In the genomic region with DNA sequence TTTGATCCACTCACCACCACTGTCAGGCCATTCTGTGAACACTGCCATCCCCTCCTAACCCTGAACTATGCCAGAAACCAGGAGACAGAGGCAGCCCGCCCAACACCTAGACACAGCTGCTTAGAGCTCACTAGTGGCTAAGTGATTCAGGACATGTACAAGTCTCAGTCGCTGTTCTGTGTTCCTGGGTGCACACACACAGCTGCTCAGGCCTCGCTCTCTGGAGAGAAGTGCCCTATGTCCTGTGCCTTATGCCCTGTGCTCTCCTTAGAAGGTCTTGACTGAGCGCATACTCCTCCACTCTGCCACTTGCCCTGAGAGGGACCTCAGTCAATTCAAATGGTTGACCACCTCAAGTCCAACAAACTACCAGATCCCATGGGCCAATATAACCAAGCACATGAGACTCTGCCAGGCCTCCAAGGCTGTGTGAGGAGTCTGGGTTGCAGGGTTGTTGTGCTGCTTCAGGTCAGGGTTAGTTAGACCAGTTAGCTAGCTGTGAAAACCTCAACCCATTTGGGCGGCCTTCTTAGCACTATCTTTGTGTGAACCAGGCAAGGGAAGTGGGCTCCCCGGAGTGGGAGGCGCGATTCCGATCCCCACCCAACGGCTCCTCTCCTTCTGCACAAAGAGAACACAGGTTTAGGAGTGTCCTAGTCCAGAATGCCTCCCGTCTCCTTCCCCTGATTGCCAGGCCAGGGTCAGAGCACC, we compare ENCODE assay signal across 15 mouse cellular contexts. TPM values are rescaled to one million over a fixed set of nuclear protein-coding genes. Genes with fewer than 3 reads are reported as not detected.
A peak's percentile ranks its signal among the peaks of the same experiment; 100 is the strongest.
DNase-seq lines count a peak whose midpoint lies in the region; ATAC-seq and TF ChIP-seq lines count a peak whose summit lies in the region.
"Had no signal": no experiment of that assay in that cellular context is flagged by ENCODE, and none has a peak within 500 bp of the region (broad histone marks: within the 10 kb centered on the region; RNA-seq: fewer than 3 reads in every experiment).

No protein-coding gene starts in this region.

- no peak for DNase-seq in heart, postnatal 25 days (ENCODE audit: low spot score)
- no peak for DNase-seq in lung, adult 18-20 months
- DNase-seq in cerebellum, postnatal 25 days: no peak
- DNase-seq: adrenal gland, postnatal 25 days; cerebellum, postnatal 36 days; right cerebral cortex, postnatal 25 days had no signal

- no peak for TF ChIP-seq POLR2A in bone marrow macrophage, adult 2 months (IDR thresholded peaks at IDR 0.05; ENCODE audit: borderline replicate concordance, low read depth, low read length)

- H3K27me3 ChIP-seq in heart, embryonic 13.5 days (replicated peaks): peaks cover 57% of the 10 kb centered on the region
- no peaks in the 10 kb centered on the region for H3K27me3 ChIP-seq in lung, embryonic 15.5 days
- H3K27me3 ChIP-seq in stomach, embryonic 14.5 days (ENCODE audit: control insufficient read depth, insufficient read depth, low read length): no peaks in the 10 kb centered on the region

- 67% methylated on average over 11 of the region's 11 CpGs for WGBS in heart, embryonic 13.5 days
- WGBS in lung, embryonic 15.5 days: 73% methylated on average over 11 of the region's 11 CpGs
- WGBS in stomach, embryonic 14.5 days: 66% methylated on average over 11 of the region's 11 CpGs

- no peak overlapping the region for H3K4me3 ChIP-seq in heart, embryonic 13.5 days
- no peak overlapping the region for H3K4me3 ChIP-seq in lung, embryonic 15.5 days
- H3K4me3 ChIP-seq in bone marrow macrophage, adult 2 months (ENCODE audit: insufficient read depth, low read length): no peak overlapping the region
- H3K4me3 ChIP-seq in stomach, embryonic 14.5 days (ENCODE audit: low read depth, low read length): no peak overlapping the region
- H3K4me3 ChIP-seq: left cerebral cortex, adult 2 months; myocyte had no signal

- 0 out of 2 replicates have a peak overlapping the region, but pooled peaks have one; percentile 8 for H3K9ac ChIP-seq in heart, embryonic 13.5 days
- no peak overlapping the region for H3K9ac ChIP-seq in lung, embryonic 15.5 days
- H3K9ac ChIP-seq in stomach, embryonic 14.5 days (replicated peaks; ENCODE audit: low read depth, low read length): no peak overlapping the region
- H3K9ac ChIP-seq: embryonic facial prominence, embryonic 12.5 days had no signal

- no peak for TF ChIP-seq CTCF in bone marrow macrophage, adult 2 months (IDR thresholded peaks at IDR 0.05; ENCODE audit: low read depth, low read length)

- intact Hi-C loops in heart, postnatal 25 days (cut with DNase I): no loop called here

- H3K36me3 ChIP-seq in heart, embryonic 13.5 days: no peaks in the 10 kb centered on the region
- H3K36me3 ChIP-seq in lung, embryonic 15.5 days: 0 out of 2 replicates have a peak, but pooled peaks cover 5% of the 10 kb centered on the region
- no peaks in the 10 kb centered on the region for H3K36me3 ChIP-seq in stomach, embryonic 14.5 days (ENCODE audit: control insufficient read depth, insufficient read depth, low read length)

- no peak overlapping the region for H3K4me2 ChIP-seq in heart, embryonic 13.5 days
- peak overlapping the region; percentile 44; the same call in 1 of the 2 replicates for H3K4me2 ChIP-seq in lung, embryonic 15.5 days
- H3K4me2 ChIP-seq in stomach, embryonic 14.5 days (replicated peaks; ENCODE audit: low read depth, low read length): peak overlapping the region; percentile 27; the same call in 1 of the 2 replicates

- no peak for ATAC-seq in heart, embryonic 13.5 days (ENCODE audit: extremely low read depth, insufficient number of reproducible peaks, low FRiP score, low TSS enrichment)
- ATAC-seq in lung, embryonic 15.5 days (ENCODE audit: borderline replicate concordance, extremely low read depth, low FRiP score, low TSS enrichment): no peak
- no peak for ATAC-seq in stomach, embryonic 14.5 days (ENCODE audit: insufficient number of reproducible peaks, insufficient read depth, low FRiP score, low read depth)

- peaks cover 22% of the 10 kb centered on the region for H3K4me1 ChIP-seq in heart, embryonic 13.5 days
- H3K4me1 ChIP-seq in lung, embryonic 15.5 days: peaks cover 31% of the 10 kb centered on the region
- peaks cover 51% of the 10 kb centered on the region for H3K4me1 ChIP-seq in bone marrow macrophage, adult 2 months (ENCODE audit: control insufficient read depth, insufficient read depth, low read length)
- H3K4me1 ChIP-seq in stomach, embryonic 14.5 days (ENCODE audit: control insufficient read depth, insufficient read depth, low read length): no peaks in the 10 kb centered on the region; the same call in 1 of the 2 replicates

- H3K27ac ChIP-seq in heart, embryonic 13.5 days (replicated peaks): no peak overlapping the region
- H3K27ac ChIP-seq in lung, embryonic 15.5 days: no peak overlapping the region
- peak overlapping the region; percentile 48 for H3K27ac ChIP-seq in bone marrow macrophage, adult 2 months (ENCODE audit: insufficient read depth, low read depth, low read length)
- H3K27ac ChIP-seq in stomach, embryonic 14.5 days (ENCODE audit: low read length): no peak overlapping the region
- H3K27ac ChIP-seq: embryonic facial prominence, embryonic 12.5 days; left cerebral cortex, adult 2 months had no signal

- H3K9me3 ChIP-seq in heart, embryonic 13.5 days: no peaks in the 10 kb centered on the region
- H3K9me3 ChIP-seq in lung, embryonic 15.5 days: no peaks in the 10 kb centered on the region
- no peaks in the 10 kb centered on the region for H3K9me3 ChIP-seq in stomach, embryonic 14.5 days (ENCODE audit: control insufficient read depth, low read depth, low read length)
- H3K9me3 ChIP-seq: embryonic facial prominence, embryonic 12.5 days had no signal

RNA-seq across cellular contexts. Expression of a gene that starts 1.6 kb away (rescaled TPM):
- 7.5 and 7.6 TPM in 2 replicates for polyA plus RNA-seq in heart, embryonic 13.5 days (2015; fragmentation: Nextera tagmentation; extraction: Ambion mirVana)
- 1 to 10 TPM; 6.8 to 7.5 TPM for total RNA-seq in heart, postnatal 25 days (2021)
- 45.1 and 55.1 TPM in 2 replicates for polyA plus RNA-seq in lung, embryonic 15.5 days (2015; fragmentation: Nextera tagmentation; extraction: Ambion mirVana)
- 65.0 and 65.6 TPM in 2 replicates for polyA plus RNA-seq in bone marrow macrophage, adult 2 months (2012; ENCODE audit: insufficient read depth, insufficient read length, missing spikeins)
- polyA plus RNA-seq in stomach, embryonic 14.5 days (2014; fragmentation: Nextera tagmentation; extraction: Ambion mirVana): 33.2 TPM in 2 replicates

RNA-seq across cellular contexts. Expression of a gene that starts 3.2 kb away (rescaled TPM):
- 2.1 and 3.8 TPM in 2 replicates for polyA plus RNA-seq in heart, embryonic 13.5 days (2015; fragmentation: Nextera tagmentation; extraction: Ambion mirVana)
- total RNA-seq in heart, postnatal 25 days (2021): 10 to 100 TPM; 16.7 to 22.1 TPM
- polyA plus RNA-seq in lung, embryonic 15.5 days (2015; fragmentation: Nextera tagmentation; extraction: Ambion mirVana): 102 and 103 TPM in 2 replicates
- polyA plus RNA-seq in bone marrow macrophage, adult 2 months (2012; ENCODE audit: insufficient read depth, insufficient read length, missing spikeins): 57.0 and 81.4 TPM in 2 replicates
- 36.9 and 46.6 TPM in 2 replicates for polyA plus RNA-seq in stomach, embryonic 14.5 days (2014; fragmentation: Nextera tagmentation; extraction: Ambion mirVana)
- total RNA-seq: granulocyte monocyte progenitor cell, adult 5-6 weeks; liver, adult 2 months had no signal

RNA-seq across cellular contexts. Expression of a gene that starts 7.4 kb away (rescaled TPM):
- 6.4 and 9.8 TPM in 2 replicates for polyA plus RNA-seq in heart, embryonic 13.5 days (2015; fragmentation: Nextera tagmentation; extraction: Ambion mirVana)
- total RNA-seq in heart, postnatal 25 days (2021): 1 to 10 TPM; 1.2 to 1.8 TPM
- polyA plus RNA-seq in lung, embryonic 15.5 days (2015; fragmentation: Nextera tagmentation; extraction: Ambion mirVana): 54.9 and 60.5 TPM in 2 replicates
- 14.3 and 18.1 TPM in 2 replicates for polyA plus RNA-seq in bone marrow macrophage, adult 2 months (2012; ENCODE audit: insufficient read depth, insufficient read length, missing spikeins)
- polyA plus RNA-seq in stomach, embryonic 14.5 days (2014; fragmentation: Nextera tagmentation; extraction: Ambion mirVana): 11.1 and 11.7 TPM in 2 replicates

RNA-seq across cellular contexts. Expression of a gene that starts 15.0 kb away (rescaled TPM):
- 27.8 and 28.1 TPM in 2 replicates for polyA plus RNA-seq in heart, embryonic 13.5 days (2015; fragmentation: Nextera tagmentation; extraction: Ambion mirVana)
- total RNA-seq in heart, postnatal 25 days (2021): 1 to 10 TPM; 5.6 to 6.2 TPM
- polyA plus RNA-seq in lung, embryonic 15.5 days (2015; fragmentation: Nextera tagmentation; extraction: Ambion mirVana): 57.9 and 59.9 TPM in 2 replicates
- polyA plus RNA-seq in bone marrow macrophage, adult 2 months (2012; ENCODE audit: insufficient read depth, insufficient read length, missing spikeins): 34.3 and 46.1 TPM in 2 replicates
- polyA plus RNA-seq in stomach, embryonic 14.5 days (2014; fragmentation: Nextera tagmentation; extraction: Ambion mirVana): 48.6 and 55.2 TPM in 2 replicates

RNA-seq across cellular contexts. Expression of a gene that starts 15.1 kb away (rescaled TPM):
- 120 and 122 TPM in 2 replicates for polyA plus RNA-seq in heart, embryonic 13.5 days (2015; fragmentation: Nextera tagmentation; extraction: Ambion mirVana)
- 10 to 100 TPM; 31.2 to 35.7 TPM for total RNA-seq in heart, postnatal 25 days (2021)
- polyA plus RNA-seq in lung, embryonic 15.5 days (2015; fragmentation: Nextera tagmentation; extraction: Ambion mirVana): 160 and 167 TPM in 2 replicates
- polyA plus RNA-seq in bone marrow macrophage, adult 2 months (2012; ENCODE audit: insufficient read depth, insufficient read length, missing spikeins): 109 and 110 TPM in 2 replicates
- polyA plus RNA-seq in stomach, embryonic 14.5 days (2014; fragmentation: Nextera tagmentation; extraction: Ambion mirVana): 152 and 165 TPM in 2 replicates
